Mouse (Mus musculus): ENCODE measurements at regions not wholly inside any gene's neighbourhood (a gene's known extent, or its start where the extent isn't known, plus 50 kb on each side); places are given as distances from the start of the nearest gene placed in this dataset.

- no peak for TF ChIP-seq POLR2A (IDR thresholded peaks at IDR 0.05; ENCODE audit: low read depth, low read length)
- no peak for TF ChIP-seq CTCF (conservative IDR thresholded peaks at IDR 0.05; ENCODE audit: insufficient read depth, insufficient read length, low read depth, low read length)
Observed at GRCm38 (mm10) chr9:61655433-61655981, 258.8 kb downstream of the Rplp1 start.
